Mouse (Mus musculus) lung, embryonic 14.5 days (tissue): ENCODE measurements at regions not wholly inside any gene's neighbourhood (a gene's known extent, or its start where the extent isn't known, plus 50 kb on each side); places are given as distances from the start of the nearest gene placed in this dataset.
"Not testable (repeated sequence)": the region's sequence is repeated elsewhere in the genome, so short reads cannot be mapped to it uniquely, and the experiment has no call there.

Experiments used
- ATAC-seq: fragments of 200-750 bp; cut with Nextera tagmentation; 2 replicates; pipeline ENCODE4 v1.8.0; 2017; ENCODE audit warnings: mild to moderate bottlenecking, moderate TSS enrichment, moderate library complexity; ENCODE audit not compliant: insufficient read depth
- DNase-seq: peaks from one replicate; pipeline ENCODE4 v3.0.0-alpha.2; 2015
- H3K27ac ChIP-seq: fragments of 300-500 bp; sonication (generic); 2 replicates; pipeline ENCODE4 v1.5.1; 2014; ENCODE audit warnings: low read depth, mild to moderate bottlenecking, moderate library complexity
- H3K27me3 ChIP-seq: fragments of 300-500 bp; sonication (generic); 2 replicates; pipeline ENCODE4 v1.6.1; 2014; ENCODE audit warnings: low read length, control low read depth; ENCODE audit not compliant: insufficient read depth
- H3K36me3 ChIP-seq: fragments of 300-500 bp; sonication (generic); 2 replicates; pipeline ENCODE4 v1.6.1; 2014; ENCODE audit warnings: control low read depth; ENCODE audit not compliant: insufficient read depth
- H3K4me1 ChIP-seq: fragments of 300-500 bp; sonication (generic); 2 replicates; pipeline ENCODE4 v1.6.1; 2014; ENCODE audit warnings: antibody characterized with exemption, control low read depth; ENCODE audit not compliant: insufficient read depth
- H3K4me2 ChIP-seq: fragments of 300-500 bp; sonication (generic); 2 replicates; pipeline ENCODE4 v1.6.1; 2014; ENCODE audit warnings: mild to moderate bottlenecking
- H3K4me3 ChIP-seq: fragments of 300-500 bp; sonication (generic); 2 replicates; pipeline ENCODE4 v1.5.1; 2014; ENCODE audit warnings: low read depth, low read length
- H3K9ac ChIP-seq: fragments of 300-500 bp; sonication (generic); 2 replicates; pipeline ENCODE4 v1.6.1; 2014
- H3K9me3 ChIP-seq: fragments of 300-500 bp; sonication (generic); 2 replicates; pipeline ENCODE4 v1.6.1; 2016; ENCODE audit warnings: low read depth, low read length, control low read depth
- CTCF ChIP-seq: IDR thresholded peaks from 2 replicates; pipeline ENCODE4 v1.5.1; 2016; ENCODE audit warnings: antibody characterized with exemption, low read depth
- WGBS: fragments of 180-500 bp; shearing (Covaris S2); extraction: QIAGEN DNeasy Blood & Tissue Kit; methylation state at CpG from one replicate; pipeline ENCODE4 v1.1.7; 2014; 5-methylcytosine and 5-hydroxymethylcytosine counted together

- no peak overlapping the region for H3K9ac ChIP-seq
- DNase-seq (peak; percentile 96), ATAC-seq (no peak)
- H3K9me3 ChIP-seq, result no peaks in the 10 kb centered on the region
- H3K27me3 ChIP-seq, result no peaks in the 10 kb centered on the region
- 45% methylated on average over 19 of the region's 19 CpGs for WGBS
- no peaks in the 10 kb centered on the region for H3K36me3 ChIP-seq
- H3K4me3 ChIP-seq, result no peak overlapping the region
- H3K4me1 ChIP-seq, result peaks cover 7% of the 10 kb centered on the region; the same call in 1 of the 2 replicates
- peak; percentile 79 for TF ChIP-seq CTCF
- no peak overlapping the region for H3K27ac ChIP-seq
- H3K4me2 ChIP-seq, result no peak overlapping the region
Observed at GRCm38 (mm10) chr9:116426269-116426999, 251.3 kb upstream of the Tgfbr2 start.

GRCm38 (mm10) chr9:116425400-116425799 lies 250.2 kb upstream of the Tgfbr2 start:
- H3K4me1 ChIP-seq, H3K4me2 ChIP-seq, ATAC-seq, DNase-seq, H3K9ac ChIP-seq, H3K4me3 ChIP-seq, H3K27me3 ChIP-seq, H3K9me3 ChIP-seq, H3K27ac ChIP-seq, H3K36me3 ChIP-seq: not testable (repeated sequence)
- 82% methylated on average over 9 of the region's 9 CpGs for WGBS

GRCm38 (mm10) chr9:116415021-116415420 lies 239.9 kb upstream of the Tgfbr2 start:
- H3K27ac ChIP-seq, result no peak overlapping the region
- no peak overlapping the region for H3K4me3 ChIP-seq
- no peaks in the 10 kb centered on the region for H3K36me3 ChIP-seq
- H3K27me3 ChIP-seq, result no peaks in the 10 kb centered on the region
- ATAC-seq (no peak), DNase-seq (no peak)
- no peaks in the 10 kb centered on the region for H3K4me1 ChIP-seq
- H3K9ac ChIP-seq, result no peak overlapping the region
- no peaks in the 10 kb centered on the region for H3K9me3 ChIP-seq
- H3K4me2 ChIP-seq, result no peak overlapping the region
- 45% methylated on average over 4 of the region's 4 CpGs for WGBS
- TF ChIP-seq CTCF, result no peak

GRCm38 (mm10) chr9:116411067-116411466 lies 235.9 kb upstream of the Tgfbr2 start:
- Histone ChIP-seq H3K27me3 (no peaks in the 10 kb centered on the region), H3K36me3 (no peaks in the 10 kb centered on the region), H3K9ac (no peak overlapping the region), H3K4me3 (no peak overlapping the region), H3K4me2 (no peak overlapping the region), H3K27ac (no peak overlapping the region), H3K4me1 (no peaks in the 10 kb centered on the region), H3K9me3 (no peaks in the 10 kb centered on the region)
- no peak for ATAC-seq
- WGBS, result 64% methylated on average over 5 of the region's 5 CpGs
- TF ChIP-seq CTCF, result no peak
- no peak for DNase-seq

- Histone ChIP-seq H3K27me3 (no peaks in the 10 kb centered on the region), H3K4me3 (no peak overlapping the region), H3K4me2 (no peak overlapping the region), H3K9ac (no peak overlapping the region), H3K27ac (no peak overlapping the region), H3K4me1 (no peaks in the 10 kb centered on the region), H3K36me3 (no peaks in the 10 kb centered on the region), H3K9me3 (no peaks in the 10 kb centered on the region)
- WGBS, result 91% methylated on average over 8 of the region's 8 CpGs
- TF ChIP-seq CTCF, result no peak
- DNase-seq (no peak), ATAC-seq (no peak)
Observed at GRCm38 (mm10) chr9:116410461-116410860, 235.3 kb upstream of the Tgfbr2 start.

GRCm38 (mm10) chr9:116408116-116408515 lies 233.0 kb upstream of the Tgfbr2 start:
- Histone ChIP-seq H3K36me3 (no peaks in the 10 kb centered on the region), H3K27ac (no peak overlapping the region), H3K9me3 (no peaks in the 10 kb centered on the region), H3K4me2 (no peak overlapping the region), H3K4me3 (no peak overlapping the region), H3K9ac (no peak overlapping the region), H3K27me3 (no peaks in the 10 kb centered on the region), H3K4me1 (no peaks in the 10 kb centered on the region)
- no peak for TF ChIP-seq CTCF
- DNase-seq (no peak), ATAC-seq (no peak)
- 89% methylated on average over 2 of the region's 2 CpGs for WGBS

- DNase-seq, result no peak
- no peak for ATAC-seq
- TF ChIP-seq CTCF, result no peak
Observed at GRCm38 (mm10) chr9:116405051-116405450, 229.9 kb upstream of the Tgfbr2 start.

GRCm38 (mm10) chr9:116401821-116402220 lies 226.7 kb upstream of the Tgfbr2 start:
- Histone ChIP-seq H3K9me3 (no peaks in the 10 kb centered on the region), H3K9ac (no peak overlapping the region), H3K36me3 (no peaks in the 10 kb centered on the region), H3K4me3 (no peak overlapping the region), H3K27me3 (no peaks in the 10 kb centered on the region), H3K27ac (no peak overlapping the region), H3K4me1 (0 out of 2 replicates have a peak, but pooled peaks cover 2% of the 10 kb centered on the region), H3K4me2 (no peak overlapping the region)
- ATAC-seq (no peak), DNase-seq (no peak)
- 58% methylated on average over 7 of the region's 7 CpGs for WGBS
- no peak for TF ChIP-seq CTCF

More at GRCm38 (mm10) chr9:116405051-116405450, 229.9 kb upstream of the Tgfbr2 start:
- Histone ChIP-seq H3K4me3 (no peak overlapping the region), H3K4me2 (no peak overlapping the region), H3K36me3 (no peaks in the 10 kb centered on the region), H3K27ac (no peak overlapping the region), H3K9me3 (no peaks in the 10 kb centered on the region), H3K9ac (no peak overlapping the region), H3K4me1 (0 out of 2 replicates have a peak, but pooled peaks cover 2% of the 10 kb centered on the region), H3K27me3 (no peaks in the 10 kb centered on the region)
- 88% methylated on average over 1 of the region's 1 CpGs for WGBS
